Mouse (Mus musculus) lung, postnatal 0 days (tissue): ENCODE results near the gene Ccs. TPM values are rescaled to one million over a fixed set of nuclear protein-coding genes. Genes with fewer than 3 reads are reported as not detected.
A peak's percentile ranks its signal among the peaks of the same experiment; 100 is the strongest.

Source experiments
- ATAC-seq: fragments of 200-750 bp; cut with Nextera tagmentation; 2 replicates; pipeline ENCODE4 v1.8.0; 2017; ENCODE audit warnings: moderate library complexity
- DNase-seq: peaks from one replicate; pipeline ENCODE4 v3.0.0-alpha.2; 2016; ENCODE audit warnings: low spot score
- H3K27ac ChIP-seq: fragments of 300-500 bp; sonication (generic); 2 replicates; pipeline ENCODE4 v1.5.1; 2014; ENCODE audit warnings: antibody characterized with exemption, mild to moderate bottlenecking, low read length, mixed read lengths
- H3K27me3 ChIP-seq: fragments of 300-500 bp; sonication (generic); replicated peaks from 2 replicates; pipeline ENCODE4 v1.6.1; 2014; ENCODE audit warnings: low read length, mixed read lengths; ENCODE audit not compliant: insufficient read depth
- H3K36me3 ChIP-seq: fragments of 300-500 bp; sonication (generic); 2 replicates; pipeline ENCODE4 v1.6.1; 2014; ENCODE audit warnings: low read length, mixed read lengths; ENCODE audit not compliant: insufficient read depth
- H3K4me1 ChIP-seq: fragments of 300-500 bp; sonication (generic); 2 replicates; pipeline ENCODE4 v1.6.1; 2014; ENCODE audit warnings: antibody characterized with exemption, low read depth, low read length, mixed read lengths; ENCODE audit not compliant: insufficient read depth
- H3K4me2 ChIP-seq: fragments of 300-500 bp; sonication (generic); replicated peaks from 2 replicates; pipeline ENCODE4 v1.6.1; 2014; ENCODE audit warnings: low read depth, mild to moderate bottlenecking, low read length, moderate library complexity, mixed read lengths
- H3K4me3 ChIP-seq: fragments of 300-500 bp; sonication (generic); 2 replicates; pipeline ENCODE4 v1.5.1; 2014; ENCODE audit warnings: low read depth, low read length
- H3K9ac ChIP-seq: fragments of 300-500 bp; sonication (generic); replicated peaks from 2 replicates; pipeline ENCODE4 v1.6.1; 2014; ENCODE audit warnings: low read depth, mild to moderate bottlenecking
- H3K9me3 ChIP-seq: fragments of 300-500 bp; sonication (generic); 2 replicates; pipeline ENCODE4 v1.6.1; 2016; ENCODE audit warnings: low read length, mixed read lengths
- CTCF ChIP-seq: IDR thresholded peaks from 2 replicates; pipeline ENCODE4 v1.5.1; 2016; ENCODE audit warnings: antibody characterized with exemption, mild to moderate bottlenecking
- EP300 ChIP-seq: IDR thresholded peaks from 2 replicates; pipeline ENCODE4 v1.6.1; 2016; ENCODE audit warnings: antibody characterized with exemption, mild to moderate bottlenecking, control low read depth
- WGBS: fragments of 180-500 bp; shearing (Covaris S2); extraction: QIAGEN DNeasy Blood & Tissue Kit; methylation state at CpG from one replicate; pipeline ENCODE4 v1.1.7; 2014; 5-methylcytosine and 5-hydroxymethylcytosine counted together
- polyA plus RNA-seq: library from polyadenylated mRNA; unstranded; fragments of >200 nt; fragmentation: Nextera tagmentation; extraction: Ambion mirVana; gene quantifications from 2 replicates; pipeline ENCODE4 v1.2.1, GENCODE M21; 2015

The Ccs gene
- polyA plus RNA-seq, 1 experiment from 2014 or later = 54.5 TPM

DNA sequence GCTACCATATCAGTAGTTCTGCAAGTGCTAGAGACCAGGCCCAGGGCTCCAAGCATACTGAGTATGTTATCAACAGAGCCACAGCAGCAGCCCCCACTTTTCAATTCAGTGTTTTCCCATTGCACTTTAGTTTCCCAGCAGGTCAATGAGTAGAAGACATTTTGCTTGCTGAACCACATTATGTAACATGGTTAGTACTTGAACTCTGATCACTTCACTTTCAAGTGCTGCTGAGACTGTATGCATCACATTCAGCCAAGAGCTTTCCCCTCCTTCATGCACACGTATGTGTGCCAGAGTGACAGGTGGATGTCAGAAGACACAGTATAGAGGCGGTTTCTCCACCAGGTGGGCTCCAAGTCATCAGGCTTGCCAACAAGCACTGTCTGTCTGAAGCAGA is 56.2 kb downstream of the Ccs start:
- no peak overlapping the region for H3K4me2 ChIP-seq
- peak; percentile 63 for DNase-seq
- no peak overlapping the region for H3K9ac ChIP-seq
- H3K27ac ChIP-seq = no peak overlapping the region
- H3K4me1 ChIP-seq = no peaks in the 10 kb centered on the region
- no peak for TF ChIP-seq CTCF
- no peak for TF ChIP-seq EP300
- WGBS = 68% methylated on average over 2 of the region's 2 CpGs
- H3K27me3 ChIP-seq = no peaks in the 10 kb centered on the region
- peaks cover 17% of the 10 kb centered on the region for H3K36me3 ChIP-seq
- peak; percentile 52 for ATAC-seq
- H3K9me3 ChIP-seq = no peaks in the 10 kb centered on the region
- H3K4me3 ChIP-seq = no peak overlapping the region

Other genes starting within 250 kb of the Ccs start
- gene Lrfn4, start 223.7 kb downstream of the Ccs start, polyA plus RNA-seq = 3.2 and 3.4 TPM in 2 replicates
- gene Rce1, start 213.7 kb downstream of the Ccs start, polyA plus RNA-seq = 52.5 and 54.9 TPM in 2 replicates
- 0.71 and 1.4 TPM in 2 replicates for gene Gm960, start 140.7 kb downstream of the Ccs start, polyA plus RNA-seq
- 0.50 and 0.51 TPM in 2 replicates for gene Sptbn2, start 128.2 kb downstream of the Ccs start, polyA plus RNA-seq
- 23.4 and 26.8 TPM in 2 replicates for gene Rbm4b, start 82.8 kb downstream of the Ccs start, polyA plus RNA-seq
- gene Rbm4, start 45.4 kb downstream of the Ccs start, polyA plus RNA-seq = 28.6 and 29.4 TPM in 2 replicates
- 13.9 and 19.7 TPM in 2 replicates for gene Gm21992, start 27.7 kb downstream of the Ccs start, polyA plus RNA-seq
- 24.3 and 25.1 TPM in 2 replicates for gene Rbm14, start 27.7 kb downstream of the Ccs start, polyA plus RNA-seq
- gene Ccdc87, start within 50 bp of the Ccs start, polyA plus RNA-seq = 0.51 and 0.62 TPM in 2 replicates
- 34.2 and 35.2 TPM in 2 replicates for gene Ctsf, start 15.8 kb upstream of the Ccs start, polyA plus RNA-seq
- gene Actn3, start 38.6 kb upstream of the Ccs start, polyA plus RNA-seq = 0.27 and 0.40 TPM in 2 replicates
- 8.1 and 9.1 TPM in 2 replicates for gene Zdhhc24, start 39.3 kb upstream of the Ccs start, polyA plus RNA-seq
- 1.6 and 1.9 TPM in 2 replicates for gene Bbs1, start 67.3 kb upstream of the Ccs start, polyA plus RNA-seq
- gene Dpp3, start 89.0 kb upstream of the Ccs start, polyA plus RNA-seq = 47.6 and 47.7 TPM in 2 replicates
- gene Peli3, start 103.8 kb upstream of the Ccs start, polyA plus RNA-seq = 0.85 and 1.8 TPM in 2 replicates
- gene Mrpl11, start 122.8 kb upstream of the Ccs start, polyA plus RNA-seq = 52.1 and 55.1 TPM in 2 replicates
- 0.04 TPM in 1 of 2 replicates, not detected in the other for gene Npas4, start 151.0 kb upstream of the Ccs start, polyA plus RNA-seq
- gene Slc29a2, start 184.5 kb upstream of the Ccs start, polyA plus RNA-seq = 0.88 TPM in 2 replicates
- gene B4gat1, start 199.5 kb upstream of the Ccs start, polyA plus RNA-seq = 33.8 and 36.3 TPM in 2 replicates
- 1.1 and 1.6 TPM in 2 replicates for gene AC124502.3, start 199.6 kb upstream of the Ccs start, polyA plus RNA-seq
- 40.8 and 47.6 TPM in 2 replicates for gene Brms1, start 202.0 kb upstream of the Ccs start, polyA plus RNA-seq
- gene Rin1, start 211.1 kb upstream of the Ccs start, polyA plus RNA-seq = 1.7 and 1.9 TPM in 2 replicates
- gene Cd248, start 228.7 kb upstream of the Ccs start, polyA plus RNA-seq = 23.1 and 25.1 TPM in 2 replicates
- 4.1 and 4.5 TPM in 2 replicates for gene Tmem151a, start 246.2 kb upstream of the Ccs start, polyA plus RNA-seq
- 93.3 and 105 TPM in 2 replicates for gene Yif1a, start 249.2 kb upstream of the Ccs start, polyA plus RNA-seq